Comparison of ENCODE assay signal across 8 mouse cellular contexts in the genomic region with DNA sequence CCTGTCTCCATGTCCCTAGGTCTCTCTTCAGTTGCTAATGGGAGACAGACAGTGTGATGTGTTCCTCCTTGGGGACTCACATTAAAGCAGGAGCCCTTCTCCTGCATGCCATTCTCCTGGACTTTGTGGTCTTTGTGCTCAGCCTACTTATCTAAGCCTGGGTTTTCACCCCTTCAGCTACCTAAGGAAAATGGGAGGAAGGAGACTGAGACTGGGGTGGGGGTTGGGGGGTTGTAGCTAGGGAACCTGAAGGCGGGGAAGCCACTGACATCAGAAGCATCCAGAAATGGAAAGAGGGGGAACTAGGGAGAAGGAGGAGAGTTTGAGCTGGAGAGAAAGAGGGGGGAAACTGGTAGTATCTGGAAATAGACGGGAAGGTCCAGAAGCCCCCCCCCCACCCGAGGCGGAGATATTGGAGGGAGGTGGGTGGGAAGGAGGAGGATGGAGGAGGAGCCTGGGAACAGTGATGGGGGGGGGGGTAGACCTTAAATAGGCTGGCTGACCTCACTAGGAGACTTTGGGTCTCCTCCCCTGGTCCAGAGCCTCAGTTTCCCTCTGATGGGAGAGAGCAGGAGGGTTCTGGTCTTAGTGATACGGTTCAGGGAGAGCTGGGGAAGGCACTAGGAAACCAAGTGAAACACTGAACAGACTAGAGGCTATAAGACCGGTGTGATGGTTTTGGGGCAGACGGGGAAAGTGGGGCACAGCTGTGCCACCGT. TPM values are rescaled to one million over a fixed set of nuclear protein-coding genes. Genes with fewer than 3 reads are reported as not detected.
DNase-seq lines count a peak whose midpoint lies in the region; ATAC-seq and TF ChIP-seq lines count a peak whose summit lies in the region.

No protein-coding gene starts in this region.

- no peak for DNase-seq in heart, adult 9 months (ENCODE audit: low spot score in 2 of 2)
- DNase-seq in urinary bladder, postnatal 10 days (ENCODE audit: low spot score) = no peak
- DNase-seq in lung, postnatal 14 days = no peak
- no peak for DNase-seq in spleen, postnatal 36 days (ENCODE audit: low spot score in 2 of 2)

- TF ChIP-seq CTCF in bone marrow macrophage, adult 2 months (IDR thresholded peaks at IDR 0.05; ENCODE audit: low read depth, low read length) = no peak

- no peak for TF ChIP-seq POLR2A in bone marrow macrophage, adult 2 months (IDR thresholded peaks at IDR 0.05; ENCODE audit: borderline replicate concordance, low read depth, low read length)

- H3K9me3 ChIP-seq in heart, embryonic 14.5 days (ENCODE audit: control insufficient read depth, low read length) = no peaks in the 10 kb centered on the region
- H3K9me3 ChIP-seq in forebrain, embryonic 15.5 days = no peaks in the 10 kb centered on the region
- no peaks in the 10 kb centered on the region for H3K9me3 ChIP-seq in midbrain, embryonic 12.5 days

- H3K36me3 ChIP-seq in heart, embryonic 14.5 days (ENCODE audit: control insufficient read depth, insufficient read depth, low read length) = no peaks in the 10 kb centered on the region
- H3K36me3 ChIP-seq in forebrain, embryonic 15.5 days = 0 out of 2 replicates have a peak, but pooled peaks cover 3% of the 10 kb centered on the region
- H3K36me3 ChIP-seq in midbrain, embryonic 12.5 days = no peaks in the 10 kb centered on the region

- H3K27me3 ChIP-seq in heart, embryonic 14.5 days (ENCODE audit: control insufficient read depth, insufficient read depth, low read length) = peaks cover 37% of the 10 kb centered on the region
- no peaks in the 10 kb centered on the region for H3K27me3 ChIP-seq in forebrain, embryonic 15.5 days
- peaks cover 29% of the 10 kb centered on the region for H3K27me3 ChIP-seq in midbrain, embryonic 12.5 days

- ATAC-seq in heart, embryonic 14.5 days (ENCODE audit: insufficient number of reproducible peaks, insufficient read depth, low FRiP score, low read depth) = no peak
- no peak for ATAC-seq in forebrain, embryonic 15.5 days (replicated peaks)
- ATAC-seq in midbrain, embryonic 12.5 days (ENCODE audit: low FRiP score, low read depth) = no peak

- peaks cover 14 to 24% of the 10 kb centered on the region in 2 experiments; a peak in 3 of 4 replicates for H3K4me1 ChIP-seq in heart, embryonic 14.5 days (ENCODE audit: control insufficient read depth in 2 of 2, insufficient read depth in 2 of 2, low read length in 2 of 2)
- peaks cover 22% of the 10 kb centered on the region for H3K4me1 ChIP-seq in bone marrow macrophage, adult 2 months (ENCODE audit: control insufficient read depth, insufficient read depth, low read length)
- peaks cover 66% of the 10 kb centered on the region for H3K4me1 ChIP-seq in forebrain, embryonic 15.5 days
- peaks cover 65% of the 10 kb centered on the region for H3K4me1 ChIP-seq in midbrain, embryonic 12.5 days

- WGBS in heart, embryonic 14.5 days = 22% methylated on average over 8 of the region's 8 CpGs
- WGBS in forebrain, embryonic 15.5 days = 8% methylated on average over 8 of the region's 8 CpGs
- 14% methylated on average over 8 of the region's 8 CpGs for WGBS in midbrain, embryonic 12.5 days

- H3K4me2 ChIP-seq in heart, embryonic 14.5 days (ENCODE audit: low read length) = peak overlapping the region; percentile 96
- peak overlapping the region; percentile 68 for H3K4me2 ChIP-seq in forebrain, embryonic 15.5 days (replicated peaks)
- H3K4me2 ChIP-seq in midbrain, embryonic 12.5 days (replicated peaks) = peak overlapping the region; percentile 72

- peak overlapping the region; percentile 77; the same call in 1 of the 2 replicates for H3K9ac ChIP-seq in heart, embryonic 14.5 days (ENCODE audit: low read length)
- peak overlapping the region; percentile 66 for H3K9ac ChIP-seq in forebrain, embryonic 15.5 days (replicated peaks)
- peak overlapping the region; percentile 88 for H3K9ac ChIP-seq in midbrain, embryonic 12.5 days (replicated peaks)

- H3K4me3 ChIP-seq in heart, embryonic 14.5 days (ENCODE audit: control insufficient read depth in 1 of 2, insufficient read depth in 1 of 2, low read depth in 1 of 2, low read length in 2 of 2) = peak overlapping the region; percentile 54 to 62
- peak overlapping the region; percentile 92 for H3K4me3 ChIP-seq in bone marrow macrophage, adult 2 months (ENCODE audit: insufficient read depth, low read length)
- peak overlapping the region; percentile 51 for H3K4me3 ChIP-seq in forebrain, embryonic 15.5 days
- peak overlapping the region; percentile 64 for H3K4me3 ChIP-seq in midbrain, embryonic 12.5 days

- H3K27ac ChIP-seq in heart, embryonic 14.5 days (replicated peaks in 1 of 2; ENCODE audit: control insufficient read depth in 1 of 2, insufficient read depth in 1 of 2, low read depth in 2 of 2, low read length in 2 of 2) = no peak overlapping the region
- H3K27ac ChIP-seq in bone marrow macrophage, adult 2 months (ENCODE audit: insufficient read depth, low read depth, low read length) = peak overlapping the region; percentile 70
- H3K27ac ChIP-seq in forebrain, embryonic 15.5 days (replicated peaks) = peak overlapping the region; percentile 90
- H3K27ac ChIP-seq in midbrain, embryonic 12.5 days (replicated peaks) = peak overlapping the region; percentile 91

RNA-seq across cellular contexts. Expression of a gene that starts 1.2 kb away (rescaled TPM):
- 0.71 and 0.86 TPM in 2 replicates for polyA plus RNA-seq in heart, embryonic 14.5 days (2014; fragmentation: Nextera tagmentation; extraction: Ambion mirVana)
- 43.3 and 52.6 TPM in 2 replicates for polyA plus RNA-seq in bone marrow macrophage, adult 2 months (2012; ENCODE audit: insufficient read depth, insufficient read length, missing spikeins)
- polyA plus RNA-seq in forebrain, embryonic 15.5 days (2015; fragmentation: Nextera tagmentation; extraction: Ambion mirVana) = 25.2 and 25.9 TPM in 2 replicates
- 11.8 and 11.9 TPM in 2 replicates for polyA plus RNA-seq in midbrain, embryonic 12.5 days (2016; fragmentation: Nextera tagmentation; extraction: Ambion mirVana)

RNA-seq across cellular contexts. Expression of a gene that starts 5.0 kb away (rescaled TPM):
- polyA plus RNA-seq in heart, embryonic 14.5 days (2014; fragmentation: Nextera tagmentation; extraction: Ambion mirVana) = 18.7 and 20.5 TPM in 2 replicates
- polyA plus RNA-seq in bone marrow macrophage, adult 2 months (2012; ENCODE audit: insufficient read depth, insufficient read length, missing spikeins) = 12.1 and 12.9 TPM in 2 replicates
- polyA plus RNA-seq in forebrain, embryonic 15.5 days (2015; fragmentation: Nextera tagmentation; extraction: Ambion mirVana) = 15.3 and 15.7 TPM in 2 replicates
- polyA plus RNA-seq in midbrain, embryonic 12.5 days (2016; fragmentation: Nextera tagmentation; extraction: Ambion mirVana) = 21.4 and 25.6 TPM in 2 replicates

RNA-seq across cellular contexts. Expression of a gene that starts 22.5 kb away (rescaled TPM):
- 6.7 and 7.5 TPM in 2 replicates for polyA plus RNA-seq in heart, embryonic 14.5 days (2014; fragmentation: Nextera tagmentation; extraction: Ambion mirVana)
- polyA plus RNA-seq in bone marrow macrophage, adult 2 months (2012; ENCODE audit: insufficient read depth, insufficient read length, missing spikeins) = not detected in 2 replicates
- 0.23 and 1.8 TPM in 2 replicates for polyA plus RNA-seq in forebrain, embryonic 15.5 days (2015; fragmentation: Nextera tagmentation; extraction: Ambion mirVana)
- 5.5 TPM in 2 replicates for polyA plus RNA-seq in midbrain, embryonic 12.5 days (2016; fragmentation: Nextera tagmentation; extraction: Ambion mirVana)

RNA-seq across cellular contexts. Expression of a gene that starts 25.5 kb away (rescaled TPM):
- 0.16 TPM in 1 of 2 replicates, not detected in the other for polyA plus RNA-seq in heart, embryonic 14.5 days (2014; fragmentation: Nextera tagmentation; extraction: Ambion mirVana)
- polyA plus RNA-seq in bone marrow macrophage, adult 2 months (2012; ENCODE audit: insufficient read depth, insufficient read length, missing spikeins) = 20.6 and 23.4 TPM in 2 replicates
- polyA plus RNA-seq in forebrain, embryonic 15.5 days (2015; fragmentation: Nextera tagmentation; extraction: Ambion mirVana) = 0.15 TPM in 1 of 2 replicates, not detected in the other
- polyA plus RNA-seq in midbrain, embryonic 12.5 days (2016; fragmentation: Nextera tagmentation; extraction: Ambion mirVana) = 0.20 TPM in 1 of 2 replicates, not detected in the other

RNA-seq across cellular contexts. Expression of a gene that starts 33.2 kb away (rescaled TPM):
- polyA plus RNA-seq in heart, embryonic 14.5 days (2014; fragmentation: Nextera tagmentation; extraction: Ambion mirVana) = 126 and 139 TPM in 2 replicates
- polyA plus RNA-seq in bone marrow macrophage, adult 2 months (2012; ENCODE audit: insufficient read depth, insufficient read length, missing spikeins) = 70.1 and 76.5 TPM in 2 replicates
- 100 and 106 TPM in 2 replicates for polyA plus RNA-seq in forebrain, embryonic 15.5 days (2015; fragmentation: Nextera tagmentation; extraction: Ambion mirVana)
- 168 and 169 TPM in 2 replicates for polyA plus RNA-seq in midbrain, embryonic 12.5 days (2016; fragmentation: Nextera tagmentation; extraction: Ambion mirVana)

Comparison
In these comparisons a context has a peak if more than half of its experiments do, and no peak if none do; other contexts are left out.
1. H3K27ac ChIP-seq: peak in bone marrow macrophage, adult 2 months (single experiment), forebrain, embryonic 15.5 days (single experiment) and midbrain, embryonic 12.5 days (single experiment); none in heart, embryonic 14.5 days (0 of 2).
2. Peak in every context shown above with its lines, with median percentiles within 50 percentile points of each other: H3K4me2 ChIP-seq, H3K4me3 ChIP-seq and H3K9ac ChIP-seq.